Mouse (Mus musculus) layer of hippocampus, adult 9-11 months (tissue): ENCODE results near the gene Ccdc149.

Experiments
- DNase-seq: peaks from one replicate; pipeline ENCODE4 v3.0.0; 2022

The Ccdc149 gene

DNA sequence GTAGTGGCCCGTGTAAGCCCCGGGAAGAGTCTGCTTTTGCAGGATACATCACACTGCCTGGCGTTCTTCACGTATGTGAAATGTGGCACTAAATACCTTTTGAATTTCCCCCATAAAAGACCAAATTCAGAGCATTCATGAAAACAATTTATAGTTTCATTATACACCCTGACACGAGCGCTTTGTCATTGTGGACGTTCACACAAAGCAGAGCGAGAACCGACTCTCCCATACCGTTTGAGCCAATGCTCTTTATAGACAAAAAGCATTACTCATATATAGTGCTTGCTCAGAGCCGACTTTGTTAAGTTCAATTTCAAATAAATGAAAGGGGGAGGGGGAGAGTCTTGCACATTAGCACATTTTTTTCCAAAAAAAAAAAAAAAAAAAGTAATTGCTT, 31.0 kb downstream of the Ccdc149 start:
- no peak for DNase-seq

DNA sequence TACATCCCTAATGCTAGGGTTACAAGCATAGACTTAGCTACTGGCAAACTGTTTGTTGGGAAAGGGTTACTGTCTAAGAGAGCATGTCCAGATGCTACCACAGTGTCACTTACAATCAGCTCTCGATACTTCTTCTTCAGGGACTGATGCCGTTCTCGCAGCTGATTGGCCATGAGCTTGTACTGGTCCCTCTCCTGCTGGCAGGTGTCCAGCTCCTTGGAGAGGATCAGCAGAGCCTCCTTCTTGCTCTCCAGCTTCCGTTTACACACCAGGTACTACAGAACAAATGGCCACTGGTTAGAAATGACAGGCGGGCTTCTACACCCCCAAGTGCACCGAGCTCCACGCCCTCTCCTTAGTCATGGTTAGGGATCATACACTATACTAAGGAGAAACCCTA, 32.4 kb downstream of the Ccdc149 start:
- no peak for DNase-seq

DNA sequence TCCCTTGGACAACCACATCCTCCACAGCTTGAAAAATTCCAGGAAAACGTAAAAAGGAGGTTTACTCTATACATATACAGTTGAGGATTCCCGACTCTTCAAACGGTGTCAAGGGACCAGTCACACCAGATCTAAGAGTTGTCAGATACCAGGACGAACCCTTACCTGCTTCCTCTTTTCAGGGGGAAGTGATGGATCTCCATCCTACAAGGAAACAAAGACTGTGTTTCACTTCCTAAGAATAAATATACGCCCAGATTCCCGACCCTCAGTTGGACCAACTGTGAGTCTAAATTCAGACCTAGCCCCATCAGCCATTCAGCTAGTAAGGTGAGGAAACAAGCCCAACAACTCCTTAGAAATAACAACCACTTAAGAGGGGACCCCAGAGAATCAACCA, 35.8 kb downstream of the Ccdc149 start:
- no peak for DNase-seq

DNA sequence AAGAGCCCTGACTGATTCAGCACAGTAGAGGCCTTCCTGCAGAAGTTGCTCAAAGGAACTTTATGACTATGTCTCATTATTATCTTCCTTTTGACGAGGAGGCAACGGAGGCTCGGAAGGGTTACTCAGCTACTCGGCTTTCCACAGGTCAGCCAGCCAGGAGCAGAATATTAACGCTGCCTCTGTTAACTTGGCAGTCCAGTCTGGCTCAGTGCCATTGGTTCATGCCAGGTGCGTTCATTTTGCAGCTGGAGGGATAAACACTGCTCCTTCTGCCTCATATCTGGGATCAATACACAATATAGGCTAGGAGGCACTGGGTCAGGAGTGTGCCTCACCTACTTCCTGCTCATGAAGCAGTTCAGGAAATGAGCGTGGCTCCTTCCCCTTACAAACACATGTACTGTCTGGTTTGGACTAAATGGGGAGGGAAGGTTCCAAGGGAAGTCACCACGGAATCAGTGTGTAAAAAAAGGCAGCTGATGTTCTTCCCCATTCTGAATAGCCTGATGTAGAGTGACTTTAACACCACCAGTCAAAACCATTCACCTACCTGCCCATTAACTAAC, 40.0 kb downstream of the Ccdc149 start:
- DNase-seq, result no peak

DNA sequence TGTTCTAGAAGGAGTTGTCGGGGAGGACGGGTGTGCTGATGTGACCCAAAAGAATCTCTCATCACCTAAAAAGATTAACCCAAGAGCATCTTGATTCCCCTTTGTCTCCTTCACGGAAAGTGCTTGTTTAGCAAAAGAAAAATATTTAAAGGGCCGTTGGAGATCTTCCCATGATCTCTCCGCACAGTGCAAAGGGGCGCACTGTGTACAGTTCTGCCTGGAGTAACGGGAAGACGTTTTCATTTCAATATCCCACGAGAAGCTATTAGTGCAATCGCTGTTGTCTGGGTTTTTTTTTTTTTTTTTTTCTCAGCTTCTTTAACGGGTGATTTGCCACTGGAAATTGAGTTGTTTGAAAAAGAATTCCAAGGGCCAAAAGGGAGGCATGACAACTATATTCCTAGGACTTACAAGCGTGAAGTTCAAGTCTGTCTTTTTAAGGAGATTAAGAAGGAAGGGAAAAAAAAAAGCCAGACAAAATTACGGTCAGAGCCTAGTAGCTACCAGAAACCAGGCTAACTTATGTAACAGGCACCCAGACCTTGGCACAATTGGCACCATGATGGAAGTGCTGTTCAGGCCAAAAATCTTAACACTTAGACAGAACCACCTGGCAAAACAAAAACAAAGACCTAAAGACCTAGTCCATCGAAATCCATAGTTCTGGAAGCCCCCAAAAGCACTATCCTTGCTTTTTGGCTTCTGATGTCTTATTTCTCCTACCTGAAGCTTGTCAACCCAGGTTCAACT, 41.4 kb downstream of the Ccdc149 start:
- DNase-seq, result no peak

DNA sequence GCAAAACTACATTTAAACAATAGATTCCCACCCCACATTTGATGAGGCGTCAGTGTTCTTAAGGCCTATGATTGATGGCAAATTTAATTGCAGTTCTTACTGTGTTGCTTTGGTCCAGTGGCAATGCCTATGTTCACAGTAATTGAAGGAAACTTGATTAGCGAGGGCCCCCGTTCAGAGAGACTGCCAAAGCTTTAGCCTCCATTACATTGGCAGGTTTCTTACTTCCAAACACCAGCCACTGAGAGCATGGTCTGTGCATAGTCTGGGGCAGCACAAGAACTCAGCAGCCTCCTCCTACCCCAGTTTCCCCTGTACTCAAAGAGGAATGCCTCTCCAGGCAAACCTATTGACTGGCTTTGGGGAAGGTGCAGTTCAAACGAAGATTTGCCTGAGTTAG, 42.7 kb downstream of the Ccdc149 start:
- no peak for DNase-seq

DNA sequence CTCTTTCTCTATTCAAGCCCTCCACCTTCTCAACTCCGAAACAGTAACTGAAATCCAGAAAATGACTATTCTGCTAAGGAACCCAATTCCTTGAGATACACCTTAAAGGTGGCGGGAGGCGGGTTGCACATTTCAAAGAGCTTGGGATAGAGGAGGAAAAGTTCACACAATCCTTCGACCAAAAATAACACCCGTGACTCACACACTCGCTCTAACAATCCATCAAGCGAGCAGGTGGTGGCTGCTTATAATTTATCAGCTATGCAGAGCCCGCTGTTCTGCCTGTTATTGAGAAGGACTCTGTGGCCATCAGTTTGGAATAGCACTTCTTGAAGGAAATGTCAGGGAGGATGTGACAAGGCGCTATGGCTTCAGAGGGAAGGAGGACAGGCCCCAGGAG, 45.5 kb downstream of the Ccdc149 start:
- DNase-seq, result no peak

DNA sequence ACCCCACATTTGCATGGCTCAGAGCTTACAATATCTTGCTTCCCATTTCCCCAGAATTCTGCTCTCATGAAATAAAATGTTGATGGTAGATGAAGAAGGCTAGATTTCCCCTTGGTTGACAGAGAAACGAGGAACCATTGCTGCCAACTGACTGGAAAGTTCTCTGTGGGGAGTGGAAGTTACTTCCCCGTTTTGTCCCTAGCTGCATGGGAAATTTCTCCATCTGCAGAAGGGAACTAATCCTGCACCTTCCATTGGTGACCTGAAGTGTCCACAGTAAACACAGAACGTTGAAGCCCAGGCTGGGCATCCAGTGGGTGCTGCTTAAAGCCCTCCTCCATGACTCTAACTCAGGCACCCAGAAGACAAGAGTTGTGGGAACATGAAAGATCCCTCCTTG, 47.4 kb downstream of the Ccdc149 start:
- no peak for DNase-seq

DNA sequence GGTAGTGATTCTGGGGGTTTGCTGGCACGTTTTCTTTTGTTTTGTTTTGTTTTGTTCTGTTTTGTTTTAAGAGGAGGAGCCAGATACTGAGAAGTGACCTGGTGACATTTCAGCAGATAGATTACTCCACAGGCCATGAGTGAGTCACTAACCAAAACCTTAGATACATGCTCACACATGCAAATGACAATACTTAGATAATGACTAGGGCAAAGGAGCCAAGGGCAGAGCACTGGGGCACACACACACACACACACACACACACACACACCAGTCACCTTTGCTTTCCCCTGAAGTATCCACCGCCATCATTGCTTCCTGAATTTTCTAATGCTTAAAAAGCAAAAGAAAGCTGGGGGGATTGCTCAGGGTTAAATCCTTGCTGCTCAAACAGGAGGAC, 54.8 kb downstream of the Ccdc149 start:
- no peak for DNase-seq

DNA sequence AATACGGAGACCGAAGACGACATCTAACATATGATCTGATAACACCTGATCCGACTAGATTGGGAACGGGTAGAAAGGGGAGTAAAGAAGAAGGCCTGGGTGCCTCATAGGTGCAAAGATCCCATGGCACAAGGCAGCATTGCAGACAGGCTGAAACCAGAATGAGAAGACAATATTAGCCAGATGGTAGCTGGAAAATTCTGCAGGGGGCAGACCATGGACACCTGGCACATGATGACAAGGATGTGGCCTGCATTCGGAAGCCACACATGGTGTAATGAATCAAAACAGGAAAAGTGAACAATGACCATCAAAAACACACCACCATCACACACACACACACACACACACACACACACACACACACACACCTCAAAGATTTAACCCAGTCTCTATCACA, 55.4 kb downstream of the Ccdc149 start:
- DNase-seq, result no peak

DNA sequence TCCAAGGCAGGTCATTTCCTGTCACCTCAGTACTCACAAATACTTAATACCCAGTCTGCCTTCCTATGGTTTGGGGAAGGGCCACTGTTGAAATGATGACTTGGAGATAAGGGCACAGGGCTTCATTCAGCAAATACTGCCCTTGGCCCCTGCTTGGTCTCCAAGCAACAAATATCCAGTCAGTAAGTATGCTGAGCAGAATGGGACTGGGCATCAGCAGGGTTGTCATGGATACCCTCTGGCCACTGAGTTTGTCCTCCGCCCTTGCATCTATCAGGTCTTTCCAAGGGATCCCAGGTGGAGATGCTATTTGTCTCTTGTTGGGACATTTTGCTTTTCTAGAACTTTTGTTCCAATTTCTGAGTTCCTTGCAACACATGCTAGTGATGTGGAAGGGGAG, 56.1 kb downstream of the Ccdc149 start:
- no peak for DNase-seq

DNA sequence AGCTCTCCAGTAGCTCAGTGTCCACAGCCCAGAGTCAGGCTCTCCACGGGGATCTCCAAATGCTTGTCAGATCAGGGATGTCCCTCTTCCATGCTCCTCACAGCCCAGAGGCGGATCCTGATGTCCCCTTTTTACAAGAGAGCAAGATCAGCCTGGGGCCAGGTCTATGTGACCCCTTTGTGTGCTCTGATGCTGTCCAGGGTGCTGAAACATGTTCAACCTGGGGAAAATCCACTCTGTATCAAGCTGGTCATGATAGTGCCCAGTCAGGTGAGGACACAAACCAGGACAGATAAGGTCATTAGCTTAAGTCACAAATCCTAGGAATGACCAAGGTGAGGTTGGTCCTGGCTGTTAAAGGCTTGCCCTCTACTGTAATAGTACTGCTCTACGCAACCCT, 59.8 kb downstream of the Ccdc149 start:
- no peak for DNase-seq

DNA sequence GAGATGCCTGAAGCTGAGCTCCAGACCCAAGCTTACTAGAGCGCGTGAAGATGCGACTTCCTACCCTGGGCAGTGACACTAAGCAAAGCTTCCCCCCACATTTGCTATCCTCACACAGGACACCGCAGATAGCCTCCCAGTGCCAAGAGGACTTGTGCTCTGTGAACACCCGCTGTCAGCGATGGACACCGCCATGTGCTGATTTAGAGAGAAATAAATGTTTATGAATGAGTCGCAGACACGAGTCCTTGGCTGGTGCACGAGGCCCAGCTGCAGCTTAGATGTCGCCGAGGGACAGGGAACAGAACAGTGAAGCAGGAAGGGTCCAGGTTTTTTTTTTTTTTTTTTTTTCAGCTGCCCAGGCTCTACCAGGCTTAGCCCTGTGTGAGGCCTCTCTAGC, 61.1 kb downstream of the Ccdc149 start:
- no peak for DNase-seq

DNA sequence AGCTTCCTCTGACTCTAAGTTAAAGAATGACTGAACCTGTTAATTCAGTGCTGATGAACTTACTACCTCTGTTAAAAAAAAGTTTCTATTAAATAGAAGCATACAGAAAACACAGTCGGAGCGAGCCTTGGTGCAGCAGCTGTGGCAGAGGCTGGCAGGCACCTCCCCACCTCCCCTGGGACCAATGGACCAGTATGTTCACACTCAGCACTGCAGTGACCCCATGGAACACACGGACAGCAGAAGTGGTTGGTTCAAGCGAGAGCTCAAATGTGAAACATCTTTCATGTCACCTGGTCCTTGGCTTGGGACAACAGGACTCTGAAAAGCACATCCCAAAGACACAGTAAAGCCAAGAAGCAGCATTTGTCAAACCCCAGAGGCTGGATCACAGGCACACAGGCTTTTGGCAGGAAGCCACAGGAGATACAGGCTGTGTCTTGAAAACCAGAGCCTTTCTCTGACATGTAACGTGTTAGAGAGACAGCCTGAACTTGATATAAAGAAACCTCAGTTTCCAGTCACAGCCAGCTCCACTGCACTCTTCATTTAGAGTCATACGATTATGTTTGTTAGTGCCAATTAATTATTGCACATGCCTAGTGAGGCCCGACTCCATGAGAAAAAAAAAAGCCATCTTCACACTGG, 62.5 kb downstream of the Ccdc149 start:
- DNase-seq, result no peak

DNA sequence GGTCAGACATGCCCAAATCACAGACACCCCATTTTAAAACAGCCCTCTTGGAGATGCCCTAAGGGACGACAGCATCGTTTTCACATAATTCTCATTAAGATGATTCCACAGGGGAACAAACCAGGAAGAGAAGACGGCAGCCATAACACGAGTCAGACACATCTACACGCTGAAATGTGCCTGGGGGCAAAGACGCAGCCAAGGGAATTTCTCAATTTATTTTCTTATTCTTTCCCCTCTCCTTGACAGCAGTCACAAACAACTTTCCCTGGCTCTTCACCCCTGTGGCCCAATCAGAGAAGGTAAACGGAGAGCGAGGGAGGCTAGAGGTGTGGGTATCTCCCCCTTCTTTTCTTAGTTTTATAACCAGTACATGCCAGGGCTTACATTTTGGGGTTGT, 66.9 kb downstream of the Ccdc149 start:
- no peak for DNase-seq

DNA sequence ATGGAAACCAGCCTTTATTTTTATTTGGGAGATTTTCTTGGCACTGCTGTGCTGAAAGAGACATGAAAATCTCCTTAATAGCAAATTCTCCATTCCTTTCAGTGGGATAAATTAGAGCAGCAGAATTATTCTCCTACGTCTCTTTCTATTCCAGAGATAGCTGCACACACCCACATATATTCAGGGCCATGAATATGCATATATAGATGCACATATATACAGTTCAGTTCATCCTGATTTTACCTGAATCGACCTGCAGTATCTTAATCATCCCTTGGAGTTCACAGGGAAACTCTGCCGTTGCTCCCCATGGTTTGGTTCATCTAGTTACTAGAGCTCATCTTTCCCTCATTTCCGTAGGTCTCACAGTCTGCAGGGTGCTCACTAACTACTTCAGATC, 77.6 kb downstream of the Ccdc149 start:
- DNase-seq, result no peak

DNA sequence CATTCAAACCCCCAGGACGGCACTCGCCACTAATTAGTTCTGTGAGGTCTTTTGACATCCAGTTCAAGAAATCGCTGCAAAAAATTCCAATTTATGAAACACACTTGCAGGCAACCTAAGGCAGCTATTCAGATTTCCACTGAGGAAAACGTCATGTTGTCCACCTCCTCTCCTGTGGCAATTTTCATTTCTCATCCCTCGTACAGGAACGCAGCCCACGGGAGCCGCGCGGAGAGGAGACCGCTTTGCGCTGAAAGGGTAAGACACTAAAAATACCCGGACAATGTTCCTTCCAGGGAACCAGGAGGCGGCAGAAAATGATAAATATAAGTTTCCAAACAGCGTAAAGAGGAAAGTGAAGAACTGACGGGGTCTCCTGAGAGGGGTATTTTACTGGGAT, 79.8 kb downstream of the Ccdc149 start:
- no peak for DNase-seq

DNA sequence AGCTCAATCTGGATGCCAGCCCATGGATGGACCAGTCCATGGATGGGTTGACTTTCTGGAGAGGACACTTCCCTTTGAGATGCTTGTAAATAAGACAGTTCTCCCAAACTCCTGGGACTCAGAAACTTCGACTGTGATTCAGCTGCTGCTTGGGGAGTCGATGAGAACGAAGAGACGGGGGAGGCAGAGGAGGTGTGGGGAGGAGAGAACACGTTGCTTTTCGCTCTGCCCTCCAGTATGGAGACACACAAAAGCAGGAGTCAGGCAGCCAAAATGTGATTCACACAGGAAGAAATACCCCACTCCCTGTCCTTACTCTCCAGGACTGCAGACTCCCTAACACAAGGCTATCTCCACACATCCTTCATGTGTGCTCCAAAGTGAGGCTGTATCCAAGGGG, 80.9 kb downstream of the Ccdc149 start:
- no peak for DNase-seq

DNA sequence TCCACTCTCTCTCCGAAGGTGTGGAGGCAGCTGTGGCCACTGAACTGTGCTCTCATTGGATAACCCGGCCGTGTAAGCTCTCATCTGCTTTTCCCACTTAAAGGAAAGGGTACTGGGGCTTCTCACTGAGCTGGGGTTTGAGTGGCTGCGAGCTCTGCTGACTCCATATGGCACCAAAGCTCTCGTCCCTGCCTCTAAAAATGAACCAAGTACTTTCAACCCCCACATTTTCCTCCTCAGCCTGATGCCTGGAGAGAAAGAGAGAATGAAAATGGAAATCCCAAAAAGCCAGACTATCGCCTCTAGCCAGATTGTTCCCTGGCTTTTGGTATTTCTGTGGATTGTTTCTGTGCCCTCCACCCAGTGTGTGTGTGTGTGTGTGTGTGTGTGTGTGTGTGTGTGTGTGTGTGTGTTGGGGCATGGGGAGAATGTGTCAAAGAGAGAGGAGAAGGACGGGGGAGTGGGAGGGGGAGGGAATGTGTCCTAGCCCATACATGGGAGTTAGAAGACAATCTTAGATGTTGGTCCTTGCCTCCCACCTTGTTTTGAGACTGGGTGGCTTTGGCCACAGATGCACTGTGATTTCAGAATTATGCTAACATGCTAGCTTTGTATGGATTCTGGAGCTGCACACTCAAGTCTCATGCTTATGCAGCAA, 83.1 kb downstream of the Ccdc149 start:
- peak; percentile 65 for DNase-seq

DNA sequence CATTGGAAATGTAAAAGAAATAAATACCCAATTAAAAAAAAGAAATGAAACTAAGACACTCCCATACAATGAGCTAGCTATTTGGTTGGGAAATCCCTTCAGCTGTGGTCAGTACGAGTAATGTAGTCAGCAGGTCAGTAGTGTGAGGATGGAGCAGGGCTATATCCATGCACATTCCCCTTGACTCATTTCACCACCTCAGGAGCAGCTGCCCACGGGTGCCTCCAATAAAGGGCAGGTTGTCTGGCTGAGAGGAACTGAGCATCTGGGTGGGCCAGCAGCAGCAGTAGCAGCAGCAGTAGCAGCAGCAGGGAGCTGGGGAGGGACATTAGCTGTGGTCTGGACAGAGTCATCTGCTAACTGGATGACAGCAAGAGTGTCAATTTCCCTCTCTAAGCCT, 85.3 kb downstream of the Ccdc149 start:
- DNase-seq, result no peak

DNA sequence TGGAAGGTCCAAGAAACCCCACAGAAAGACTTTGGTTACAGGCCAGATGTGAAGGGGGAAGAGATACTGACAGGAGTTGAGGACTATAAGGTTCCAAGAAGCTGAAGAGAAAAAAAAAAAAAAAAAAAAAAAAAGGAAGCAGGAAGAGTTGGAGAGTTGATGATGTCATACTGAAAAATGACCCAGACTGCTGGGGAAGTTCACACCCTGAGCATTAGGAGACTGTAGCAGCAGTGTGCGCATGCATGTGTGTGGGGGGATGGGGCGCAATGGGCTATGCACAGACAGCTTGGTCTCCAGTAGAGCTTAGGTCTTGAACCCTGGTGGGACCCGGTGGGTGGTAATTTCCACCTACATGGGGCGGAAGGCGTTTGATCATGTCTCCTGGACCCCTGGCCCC, 87.6 kb downstream of the Ccdc149 start:
- DNase-seq, result no peak

DNA sequence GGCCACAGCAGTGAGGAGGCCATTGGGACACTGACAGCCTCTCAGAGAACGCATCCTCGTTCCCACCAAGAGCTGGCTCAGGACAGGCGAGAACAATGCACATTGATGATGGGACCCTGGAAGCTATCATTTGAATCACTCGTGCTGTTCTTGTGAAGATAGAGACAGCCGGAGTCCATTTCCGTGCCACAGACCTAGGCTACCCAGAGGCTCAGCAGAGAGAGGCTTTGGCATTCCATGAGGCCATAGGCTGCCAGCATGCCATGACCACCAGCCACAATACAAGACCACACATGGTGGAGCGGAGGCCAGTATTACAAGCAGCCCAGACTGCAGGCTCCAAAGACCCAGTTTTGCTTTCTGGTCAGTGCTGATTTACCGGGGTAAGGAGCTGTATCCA, 88.5 kb downstream of the Ccdc149 start:
- DNase-seq, result no peak

DNA sequence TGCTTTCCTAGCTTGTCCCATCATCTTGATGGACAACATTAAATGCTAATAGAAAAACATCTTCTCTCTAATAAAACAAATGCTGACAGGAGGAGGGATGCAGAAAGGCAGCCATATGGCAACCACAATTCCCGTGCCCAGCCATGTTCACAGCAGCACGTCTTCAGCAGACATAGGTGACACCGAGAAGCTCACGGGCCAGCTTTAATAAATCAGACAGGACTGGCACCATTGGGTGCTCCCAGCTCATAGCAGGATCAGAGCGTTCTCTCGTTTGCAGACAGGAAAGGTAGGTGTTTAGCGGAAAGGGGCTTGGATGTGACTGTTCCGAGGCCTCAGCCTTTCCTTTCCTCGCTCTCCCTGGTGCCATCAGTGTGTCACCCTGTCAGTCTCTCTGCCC, 95.5 kb downstream of the Ccdc149 start:
- DNase-seq, result no peak

DNA sequence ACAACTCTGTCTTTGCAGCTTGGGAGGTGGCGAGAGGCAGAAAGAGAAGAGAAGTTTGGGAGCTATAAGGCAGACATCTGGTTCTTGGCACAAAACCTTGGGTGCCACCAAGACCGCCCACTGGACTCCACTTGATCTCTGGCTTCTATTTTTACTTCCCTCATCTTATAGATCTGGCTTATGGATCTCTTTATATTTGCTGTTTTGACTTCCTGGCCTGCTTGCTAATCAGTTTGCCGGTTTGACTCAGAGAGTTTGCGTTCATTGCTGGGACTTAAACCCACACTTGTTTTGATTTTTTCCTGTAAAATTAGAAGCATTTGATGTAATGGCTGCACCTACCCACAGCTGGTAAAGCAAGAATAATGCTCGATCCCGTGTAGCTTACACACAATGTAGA, 100.4 kb downstream of the Ccdc149 start:
- DNase-seq, result no peak
